Mouse (Mus musculus) myocyte (in vitro differentiated cells): ENCODE measurements at regions not wholly inside any gene's neighbourhood (a gene's known extent, or its start where the extent isn't known, plus 50 kb on each side); places are given as distances from the start of the nearest gene placed in this dataset.

ENCODE experiments used
- MAX ChIP-seq: IDR thresholded peaks from one replicate; pipeline ENCODE4 v1.6.1; 2011; ENCODE audit warnings: low read depth, mild to moderate bottlenecking, control low read depth
- MYOG ChIP-seq, 3 experiments: IDR thresholded peaks; one replicate each; pipeline ENCODE4 v1.6.1; 2011; ENCODE audit warnings: control low read depth in 2 of 3, low read depth in 2 of 3, mild to moderate bottlenecking in 2 of 3; ENCODE audit not compliant: insufficient read length in 2 of 3, control insufficient read depth in 1 of 3, insufficient read depth in 1 of 3
- POLR2A ChIP-seq: IDR thresholded peaks from one replicate; pipeline ENCODE4 v1.6.1; 2011; ENCODE audit warnings: low read depth, mild to moderate bottlenecking, control low read depth, moderate library complexity; ENCODE audit not compliant: insufficient read length
- POLR2AphosphoS2 ChIP-seq: IDR thresholded peaks from one replicate; pipeline ENCODE4 v1.6.1; 2011; ENCODE audit warnings: low read depth, control low read depth; ENCODE audit not compliant: insufficient read length
- USF1 ChIP-seq: IDR thresholded peaks from one replicate; pipeline ENCODE4 v1.6.1; 2011; ENCODE audit warnings: low read depth, mild to moderate bottlenecking, control low read depth, moderate library complexity

DNA sequence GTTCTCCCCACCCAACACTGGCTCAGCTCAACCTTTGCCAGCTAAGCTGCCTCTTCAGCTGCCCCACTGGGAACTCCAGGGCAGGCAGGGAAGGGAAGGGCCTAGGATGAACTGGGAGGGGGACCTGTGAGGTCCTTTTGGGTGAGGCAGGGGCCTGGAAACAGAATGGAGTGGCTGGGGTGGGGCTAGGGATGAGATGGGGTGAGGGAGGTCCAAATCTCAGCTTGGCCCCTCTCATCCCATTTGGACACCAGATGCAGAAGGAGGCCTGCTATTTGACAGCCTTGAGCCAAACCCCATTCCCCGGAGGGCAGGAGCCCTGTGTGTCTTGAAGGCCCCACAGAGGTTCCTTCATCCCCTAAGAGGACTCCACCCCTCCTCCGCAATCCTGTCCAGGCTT is 166.7 kb upstream of the Kbtbd8 start:
- no peak for TF ChIP-seq POLR2AphosphoS2
- no peak for TF ChIP-seq MYOG (IDR thresholded peaks at IDR 0.05; ENCODE audit: control insufficient read depth in 1 of 3, insufficient read depth in 1 of 3, insufficient read length in 2 of 3, low read depth in 2 of 3)
- no peak for TF ChIP-seq POLR2A
- TF ChIP-seq MAX: no peak
- TF ChIP-seq USF1: no peak
